Mouse (Mus musculus) testis, adult 2 months (tissue): ENCODE results near the gene Pdcd10.

Experiments
- CTCF ChIP-seq: fragments of 200-500 bp; IDR thresholded peaks from 2 replicates; pipeline ENCODE4 v1.5.1; 2012; ENCODE audit warnings: low read depth, mild to moderate bottlenecking, inconsistent platforms, low read length, moderate library complexity; ENCODE audit not compliant: control insufficient read depth, insufficient read depth, insufficient replicate concordance
- POLR2A ChIP-seq: fragments of 200-500 bp; IDR thresholded peaks from 2 replicates; pipeline ENCODE4 v1.6.1; 2012; ENCODE audit warnings: low read depth, mild to moderate bottlenecking, inconsistent platforms, low read length, moderate library complexity; ENCODE audit not compliant: control insufficient read depth

DNA sequence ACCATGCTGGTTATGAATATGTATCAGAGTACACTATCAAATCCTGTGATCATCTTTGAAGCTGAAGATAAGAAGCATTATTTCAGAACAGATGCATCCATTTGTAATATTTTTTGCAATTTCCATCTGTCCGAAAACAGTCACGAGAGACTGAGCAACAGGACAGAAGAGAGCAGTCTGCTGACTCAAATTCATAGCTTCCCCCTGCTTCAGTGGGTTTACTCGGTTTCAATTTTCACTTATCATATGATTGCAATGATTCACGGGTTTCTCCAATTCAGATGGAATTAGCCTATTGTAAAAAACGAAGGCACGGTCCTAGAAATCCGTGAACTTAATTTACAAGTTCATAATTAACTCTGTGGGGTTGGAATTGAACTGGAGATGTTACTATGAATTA, 88.5 kb downstream of the Pdcd10 start:
- no peak for TF ChIP-seq POLR2A
- no peak for TF ChIP-seq CTCF
